Mouse (Mus musculus) heart, postnatal 0 days (tissue): ENCODE measurements around the gene Pdss2. TPM values are rescaled to one million over a fixed set of nuclear protein-coding genes. Genes with fewer than 3 reads are reported as not detected.

Experiments
- ATAC-seq: fragments of 200-750 bp; cut with Nextera tagmentation; 2 replicates; pipeline ENCODE4 v1.8.0; 2017; ENCODE audit warnings: low read depth, moderate number of reproducible peaks, moderate library complexity; ENCODE audit not compliant: insufficient read depth
- DNase-seq: peaks from one replicate; pipeline ENCODE4 v3.0.0-alpha.2; 2016; ENCODE audit warnings: low spot score
- H3K27ac ChIP-seq: fragments of 300-500 bp; sonication (generic); 2 replicates; pipeline ENCODE4 v1.5.1; 2014; ENCODE audit warnings: low read depth, mild to moderate bottlenecking
- H3K27me3 ChIP-seq: fragments of 300-500 bp; sonication (generic); 2 replicates; pipeline ENCODE4 v1.6.1; 2014; ENCODE audit warnings: low read length, mixed read lengths; ENCODE audit not compliant: control insufficient read depth, insufficient read depth
- H3K36me3 ChIP-seq: fragments of 300-500 bp; sonication (generic); replicated peaks from 2 replicates; pipeline ENCODE4 v1.6.1; 2014; ENCODE audit warnings: low read length, mixed read lengths; ENCODE audit not compliant: control insufficient read depth, insufficient read depth
- H3K4me1 ChIP-seq: fragments of 300-500 bp; sonication (generic); 2 replicates; pipeline ENCODE4 v1.6.1; 2014; ENCODE audit warnings: antibody characterized with exemption; ENCODE audit not compliant: control insufficient read depth, insufficient read depth
- H3K4me2 ChIP-seq: fragments of 300-500 bp; sonication (generic); 2 replicates; pipeline ENCODE4 v1.6.1; 2014; ENCODE audit warnings: low read depth, mild to moderate bottlenecking, low read length, moderate library complexity
- H3K4me3 ChIP-seq: fragments of 300-500 bp; sonication (generic); 2 replicates; pipeline ENCODE4 v1.5.1; 2014; ENCODE audit warnings: low read depth, low read length
- H3K9ac ChIP-seq: fragments of 300-500 bp; sonication (generic); replicated peaks from 2 replicates; pipeline ENCODE4 v1.6.1; 2014; ENCODE audit warnings: low read depth, low read length, mixed read lengths
- H3K9me3 ChIP-seq: fragments of 300-500 bp; sonication (generic); replicated peaks from 2 replicates; pipeline ENCODE4 v1.6.1; 2016; ENCODE audit warnings: low read length; ENCODE audit not compliant: control insufficient read depth
- CTCF ChIP-seq: IDR thresholded peaks from 2 replicates; pipeline ENCODE4 v1.5.1; 2016; ENCODE audit warnings: antibody characterized with exemption, control low read depth, low read depth
- EP300 ChIP-seq: IDR thresholded peaks from 2 replicates; pipeline ENCODE4 v1.6.1; 2016; ENCODE audit warnings: antibody characterized with exemption, low read depth
- WGBS: fragments of 180-500 bp; shearing (Covaris S2); extraction: QIAGEN DNeasy Blood & Tissue Kit; methylation state at CpG from one replicate; pipeline ENCODE4 v1.1.7; 2014; 5-methylcytosine and 5-hydroxymethylcytosine counted together
- polyA plus RNA-seq: library from polyadenylated mRNA; unstranded; fragments of >200 nt; fragmentation: Nextera tagmentation; extraction: Ambion mirVana; gene quantifications from 2 replicates; pipeline ENCODE4 v1.2.1, GENCODE M21; 2015
- total RNA-seq: library from RNA; depleted of rRNA; stranded (reverse); fragments of >200 nt; gene quantifications from 2 replicates; pipeline ENCODE4 v1.2.3, GENCODE M21; 2014; ENCODE audit warnings: low replicate concordance

Pdss2 gene
- total and polyA plus RNA-seq, 2 experiments from 2014 or later = 14.7 to 28.9 TPM

DNA sequence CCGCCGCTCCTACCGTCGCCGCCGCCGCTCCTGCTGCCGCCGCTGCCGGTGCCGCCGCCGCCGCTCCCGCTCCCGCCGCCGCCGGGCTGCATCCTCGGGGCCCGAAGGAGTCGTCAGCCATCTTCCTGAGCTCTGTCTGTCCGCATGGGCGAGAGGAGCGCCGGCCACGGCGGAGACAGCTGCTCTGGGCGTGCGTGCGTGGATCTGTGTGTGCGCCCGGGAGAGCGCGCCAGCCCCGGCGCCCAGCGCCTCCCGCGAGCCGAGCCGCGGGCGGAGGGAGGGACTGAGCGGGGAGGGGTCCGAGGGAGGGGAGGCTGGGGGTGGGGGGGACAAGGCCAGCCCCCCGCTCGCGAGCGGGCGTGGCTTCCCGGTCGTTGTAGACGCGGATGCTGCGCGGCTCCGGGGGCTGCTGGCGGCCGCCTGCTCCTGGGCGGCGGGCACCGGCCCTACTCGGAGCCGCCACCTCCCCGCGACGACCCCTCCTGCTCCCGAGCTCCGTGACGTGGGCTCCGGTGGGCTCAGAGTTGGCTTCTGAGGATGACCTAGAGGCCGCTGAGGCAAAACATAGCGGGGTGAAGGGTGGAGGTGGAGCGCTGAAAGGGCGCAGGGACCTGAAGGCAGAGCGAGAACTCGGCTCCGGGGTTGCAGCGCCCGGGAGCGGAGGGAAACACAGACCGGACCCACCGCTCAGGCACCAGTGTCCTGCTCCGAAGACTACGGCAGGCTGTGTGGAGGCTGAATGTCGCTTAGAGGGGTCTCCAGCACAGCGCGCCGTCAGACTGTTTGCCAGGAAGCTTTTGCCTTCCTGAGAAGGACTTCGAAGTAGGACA, 46.7 kb upstream of the Pdss2 start, which contains the start of the genes Sobp and 9030612E09Rik:
Sobp (minus strand) TSS at position 205 of the 830 bp plus-strand sequence.
9030612E09Rik (plus strand) TSS at position 379 of the 830 bp plus-strand sequence.
- Histone ChIP-seq H3K9me3 (no peaks in the 10 kb centered on the region), H3K4me1 (no peaks in the 10 kb centered on the region), H3K36me3 (no peaks in the 10 kb centered on the region), H3K27me3 (0 out of 2 replicates have a peak, but pooled peaks cover 4% of the 10 kb centered on the region), H3K4me2 (peak within 1 kb of the TSS; percentile 98), H3K9ac (peak within 1 kb of the TSS; percentile 59), H3K27ac (peak within 1 kb of the TSS; percentile 73), H3K4me3 (peak within 1 kb of the TSS; percentile 75)
- TF ChIP-seq EP300 (no peak), CTCF (no peak)
- DNase-seq (peak; percentile 65), ATAC-seq (peak; percentile 78)
- under 1% methylated on average over 67 of the region's 91 CpGs for WGBS

DNA sequence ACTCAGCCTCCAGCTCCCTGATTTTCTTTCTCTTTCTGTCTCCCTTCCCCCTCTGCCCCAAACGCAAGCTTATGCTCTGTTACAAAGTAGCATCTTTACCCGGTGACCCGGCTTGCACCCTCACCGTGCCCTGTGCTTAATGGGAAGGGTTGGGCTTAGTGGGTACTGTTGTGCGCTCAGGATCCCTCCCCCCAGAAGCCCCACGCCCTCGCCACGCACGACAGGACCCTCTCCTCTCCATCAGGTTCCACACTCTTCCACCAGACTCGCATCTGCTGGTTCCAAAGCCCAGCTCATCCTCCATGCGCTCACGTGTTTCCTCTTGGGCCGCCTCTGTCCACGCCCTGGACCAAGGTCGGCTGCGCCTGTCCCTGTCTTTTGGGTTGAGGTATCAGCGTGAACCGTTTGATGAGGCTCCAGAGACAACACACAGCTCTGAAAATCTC, 46.1 kb upstream of the Pdss2 start:
- Histone ChIP-seq H3K9ac (peak overlapping the region; percentile 59), H3K4me2 (peak overlapping the region; percentile 98), H3K27me3 (0 out of 2 replicates have a peak, but pooled peaks cover 4% of the 10 kb centered on the region), H3K4me3 (peak overlapping the region; percentile 75), H3K27ac (peak overlapping the region; percentile 73; the same call in 1 of the 2 replicates), H3K36me3 (no peaks in the 10 kb centered on the region), H3K4me1 (no peaks in the 10 kb centered on the region), H3K9me3 (no peaks in the 10 kb centered on the region)
- ATAC-seq (0 out of 2 replicates have a peak, but pooled peaks have one; percentile 3), DNase-seq (no peak)
- no peak for TF ChIP-seq EP300
- no peak for TF ChIP-seq CTCF
- 7% methylated on average over 18 of the region's 18 CpGs for WGBS

DNA sequence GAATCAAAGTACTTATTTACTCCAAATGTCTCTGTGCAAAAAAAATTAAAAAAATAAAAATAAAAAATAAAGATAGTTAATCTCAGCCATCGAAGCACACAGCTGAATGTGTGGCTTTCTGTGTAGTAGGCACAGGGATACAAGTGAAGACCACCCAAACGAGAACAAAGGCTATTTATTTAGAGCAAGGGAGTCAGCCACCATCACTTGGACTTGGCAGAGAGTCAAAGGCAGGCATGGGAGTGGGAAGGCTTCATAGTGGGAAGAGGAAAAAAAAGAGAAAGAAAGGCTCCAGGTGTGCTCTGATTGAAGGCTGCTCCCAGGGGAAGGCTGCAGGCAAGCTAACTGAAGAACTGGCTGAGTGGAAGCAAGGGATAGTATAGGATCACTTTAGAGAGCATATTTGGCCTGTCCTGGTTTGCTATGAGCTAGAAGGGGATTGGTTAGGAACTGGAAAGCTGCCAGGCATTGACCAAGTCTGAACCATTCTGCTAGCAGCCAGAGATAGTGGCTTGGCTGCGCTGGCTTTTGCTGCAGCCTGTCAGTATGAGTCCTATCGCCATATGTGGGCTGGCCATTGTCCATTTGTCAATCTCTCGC, 40.9 kb upstream of the Pdss2 start:
- Histone ChIP-seq H3K27ac (no peak overlapping the region), H3K9me3 (no peaks in the 10 kb centered on the region), H3K36me3 (no peaks in the 10 kb centered on the region), H3K27me3 (0 out of 2 replicates have a peak, but pooled peaks cover 4% of the 10 kb centered on the region), H3K4me3 (no peak overlapping the region), H3K4me2 (no peak overlapping the region), H3K9ac (no peak overlapping the region), H3K4me1 (peaks cover 9% of the 10 kb centered on the region; the same call in 1 of the 2 replicates)
- ATAC-seq = no peak
- TF ChIP-seq CTCF (no peak), EP300 (no peak)
- 24% methylated on average over 5 of the region's 5 CpGs for WGBS
- DNase-seq = no peak

DNA sequence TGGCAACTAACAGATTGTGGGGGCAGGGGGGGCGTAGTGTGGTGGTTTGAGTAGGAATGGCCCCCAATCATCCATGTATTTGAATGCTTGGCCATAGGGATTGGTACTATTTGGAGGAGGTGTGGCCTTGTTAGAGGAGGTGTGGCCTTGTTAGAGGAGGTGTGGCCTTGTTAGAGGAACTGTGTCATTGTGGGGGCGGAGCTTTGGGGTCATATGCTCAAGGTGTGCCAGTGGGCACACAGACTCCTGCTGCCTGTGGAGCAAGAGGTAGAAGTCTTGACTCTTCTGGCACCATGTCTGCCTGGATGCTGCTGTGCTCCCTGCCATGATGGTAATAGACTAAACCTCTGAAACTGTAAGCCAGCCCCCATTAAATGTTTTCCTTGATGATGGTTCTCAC, 21.1 kb upstream of the Pdss2 start:
- no peak for TF ChIP-seq CTCF
- no peak for TF ChIP-seq EP300
- no peak overlapping the region for H3K4me2 ChIP-seq
- no peaks in the 10 kb centered on the region for H3K4me1 ChIP-seq
- no peaks in the 10 kb centered on the region for H3K36me3 ChIP-seq
- DNase-seq (no peak), ATAC-seq (no peak)
- H3K9ac ChIP-seq = no peak overlapping the region
- H3K27ac ChIP-seq = no peak overlapping the region
- H3K9me3 ChIP-seq = no peaks in the 10 kb centered on the region
- 90% methylated on average over 2 of the region's 2 CpGs for WGBS
- H3K4me3 ChIP-seq = no peak overlapping the region
- no peaks in the 10 kb centered on the region for H3K27me3 ChIP-seq

DNA sequence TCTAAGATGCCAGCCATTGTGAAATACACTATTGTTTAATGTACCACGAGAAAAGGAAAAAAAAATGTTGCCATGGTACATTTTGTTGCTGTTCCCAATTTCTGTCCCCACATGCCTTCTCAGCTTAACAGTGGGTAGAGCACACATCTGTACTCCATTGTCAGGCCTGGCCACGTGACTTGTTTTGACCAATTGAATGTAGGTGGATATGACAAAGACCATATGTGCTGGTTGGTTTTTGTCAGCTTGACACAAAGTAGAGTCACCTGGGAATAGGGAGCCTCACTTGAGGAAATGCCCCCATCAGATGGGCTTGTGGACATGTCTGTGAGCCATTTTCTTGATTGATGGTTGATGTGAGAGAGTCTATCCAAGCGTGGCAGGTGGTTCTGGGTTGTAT, 17.4 kb upstream of the Pdss2 start:
- H3K9me3 ChIP-seq = no peaks in the 10 kb centered on the region
- 80% methylated on average over 3 of the region's 3 CpGs for WGBS
- DNase-seq = no peak
- H3K4me1 ChIP-seq = no peaks in the 10 kb centered on the region
- no peaks in the 10 kb centered on the region for H3K27me3 ChIP-seq
- no peak overlapping the region for H3K9ac ChIP-seq
- no peak for ATAC-seq
- no peak for TF ChIP-seq EP300
- TF ChIP-seq CTCF = no peak
- no peak overlapping the region for H3K4me3 ChIP-seq
- no peaks in the 10 kb centered on the region for H3K36me3 ChIP-seq
- H3K27ac ChIP-seq = no peak overlapping the region
- H3K4me2 ChIP-seq = no peak overlapping the region
